25 mouse cellular contexts compared by ENCODE assay signal in genomic region chr1:56675253-56675652, GRCm38 (mm10). TPM values are rescaled to one million over a fixed set of nuclear protein-coding genes. Genes with fewer than 3 reads are reported as not detected.
A peak's percentile ranks its signal among the peaks of the same experiment; 100 is the strongest.
DNase-seq lines count a peak whose midpoint lies in the region; ATAC-seq lines count a peak whose summit lies in the region.
"Had no signal": no experiment of that assay in that cellular context is flagged by ENCODE, and none has a peak within 500 bp of the region (broad histone marks: within the 10 kb centered on the region; RNA-seq: fewer than 3 reads in every experiment).

No protein-coding gene starts in this region.

- no peaks in the 10 kb centered on the region for H3K36me3 ChIP-seq in midbrain, embryonic 10.5 days
- H3K36me3 ChIP-seq: embryonic facial prominence, embryonic 15.5 days; forebrain, embryonic 10.5 days; heart, embryonic 13.5 days; hindbrain, embryonic 15.5 days had no signal

- H3K9me3 ChIP-seq in midbrain, embryonic 10.5 days (replicated peaks), result no peaks in the 10 kb centered on the region
- H3K9me3 ChIP-seq: embryonic facial prominence, embryonic 15.5 days; forebrain, embryonic 10.5 days; heart, embryonic 13.5 days; hindbrain, embryonic 15.5 days had no signal

- H3K4me3 ChIP-seq in midbrain, embryonic 10.5 days, result no peak overlapping the region
- H3K4me3 ChIP-seq: embryonic facial prominence, embryonic 15.5 days; erythroblast, embryonic 14.5 days; forebrain, embryonic 10.5 days; heart, embryonic 13.5 days; hindbrain, embryonic 15.5 days had no signal

- no peak overlapping the region for H3K27ac ChIP-seq in midbrain, embryonic 10.5 days (replicated peaks)
- H3K27ac ChIP-seq: embryonic facial prominence, embryonic 15.5 days; forebrain, embryonic 10.5 days; heart, embryonic 13.5 days; hindbrain, embryonic 15.5 days had no signal

- no peaks in the 10 kb centered on the region for H3K27me3 ChIP-seq in midbrain, embryonic 10.5 days (ENCODE audit: low read depth, poor library complexity, severe bottlenecking)
- H3K27me3 ChIP-seq: embryonic facial prominence, embryonic 15.5 days; heart, embryonic 13.5 days; hindbrain, embryonic 15.5 days had no signal

- WGBS in midbrain, embryonic 10.5 days, result 64% methylated on average over 2 of the region's 2 CpGs

- no peak for ATAC-seq in cerebellum, adult (ENCODE audit: insufficient number of reproducible peaks, low FRiP score, low TSS enrichment)
- ATAC-seq: forebrain, embryonic 14.5 days; inflammation-experienced regulatory T-cells, adult 6 months had no signal

- H3K4me1 ChIP-seq in midbrain, embryonic 10.5 days, result peaks cover 6% of the 10 kb centered on the region; the same call in 1 of the 2 replicates
- H3K4me1 ChIP-seq: embryonic facial prominence, embryonic 15.5 days; hindbrain, embryonic 15.5 days had no signal

- peak; percentile 4 for DNase-seq in kidney, adult 9 months
- DNase-seq in kidney, postnatal 4 days, result no peak
- DNase-seq in retina, embryonic 14.5 days (ENCODE audit: low spot score), result peak; percentile 6
- no peak for DNase-seq in retina, postnatal 1 day
- peak; percentile 12 for DNase-seq in hindlimb bud, embryonic 11.5 days (ENCODE audit: extremely low spot score, low read depth, low spot score)
- DNase-seq in midbrain, embryonic 10.5 days (ENCODE audit: low spot score), result no peak
- DNase-seq: adrenal gland, adult 2 months; adrenal gland, postnatal 36 days; cerebellum, adult 11-12 months; cerebellum, adult 9-10 months; cerebellum, postnatal 25 days; gastrocnemius, postnatal 36 days; heart, adult 11 months; heart, postnatal 36 days had no signal

RNA-seq across cellular contexts. Expression of gene Hsfy2, which starts 38.0 kb away (rescaled TPM):
- not detected in 2 replicates for polyA plus RNA-seq in midbrain, embryonic 10.5 days (2016; fragmentation: Nextera tagmentation; extraction: Ambion mirVana)
- polyA plus RNA-seq: adrenal gland, adult 2 months; cortical plate, adult 2 months; embryonic facial prominence, embryonic 15.5 days; erythroblast, embryonic 14.5 days; forebrain, embryonic 10.5 days; forebrain, embryonic 14.5 days; heart, embryonic 13.5 days; heart, postnatal 0 days; hindbrain, embryonic 11.5 days; hindbrain, embryonic 15.5 days; inflammation-experienced regulatory T-cells, adult 6 months had no signal

Comparison
In these comparisons a context has a peak if more than half of its experiments do, and no peak if none do; other contexts are left out.
1. DNase-seq: peak in kidney, adult 9 months (single experiment), retina, embryonic 14.5 days (single experiment) and hindlimb bud, embryonic 11.5 days (single experiment); none in kidney, postnatal 4 days (0 of 2), retina, postnatal 1 day (single experiment) and midbrain, embryonic 10.5 days (single experiment).